Mouse (Mus musculus) frontal cortex, postnatal 10 days (tissue): ENCODE measurements around the gene Dlg2.
A peak's percentile ranks its signal among the peaks of the same experiment; 100 is the strongest.

Experiments
- DNase-seq, 2 experiments: peaks; one replicate each; pipeline ENCODE4 v3.0.0; 2022; ENCODE audit warnings: low spot score in 2 of 2, mixed read lengths in 1 of 2

The Dlg2 gene

DNA sequence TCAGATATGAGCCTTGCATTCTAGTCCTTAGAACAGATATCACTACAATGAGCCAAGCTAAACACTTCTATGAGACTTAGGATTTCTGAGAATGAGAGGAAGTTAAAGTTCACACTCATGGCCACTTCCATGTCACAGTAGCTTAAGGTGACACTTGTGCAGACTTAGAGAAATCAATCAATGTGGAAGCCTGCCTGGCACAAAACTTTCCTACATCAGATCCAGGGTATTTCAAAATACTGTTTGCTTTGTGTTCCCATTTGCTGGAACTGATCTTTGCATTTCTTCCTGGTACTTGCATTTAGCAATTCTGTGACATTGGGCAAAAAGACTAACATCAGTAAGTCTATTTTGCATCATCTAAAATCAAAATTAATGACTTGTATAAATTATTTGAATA is 1091.0 kb downstream of the Dlg2 start:
- no peak for DNase-seq

GRCm38 (mm10) chr7:91570969-91571368 is 1094.5 kb downstream of the Dlg2 start:
- DNase-seq, result no peak

DNA sequence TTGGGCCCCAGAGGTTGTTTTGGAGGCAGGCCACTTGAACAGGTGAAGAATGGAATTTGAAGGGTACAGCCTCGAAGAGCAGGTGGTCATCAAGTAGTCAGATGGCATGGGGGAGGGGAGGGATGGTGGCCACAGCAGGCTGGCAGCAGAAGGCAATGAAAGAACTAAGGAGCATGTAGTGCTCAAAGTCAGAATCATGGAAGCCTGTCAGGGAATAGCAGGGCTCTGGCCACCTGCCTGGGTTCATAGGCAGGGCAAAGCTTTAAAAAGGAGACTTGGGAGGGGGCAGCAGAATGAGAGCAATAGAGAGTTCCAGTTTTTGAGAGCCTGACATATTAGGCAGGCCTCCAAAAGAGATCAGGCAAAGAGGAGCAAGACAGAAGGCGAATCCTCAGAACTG is 1096.2 kb downstream of the Dlg2 start:
- DNase-seq, result no peak

DNA sequence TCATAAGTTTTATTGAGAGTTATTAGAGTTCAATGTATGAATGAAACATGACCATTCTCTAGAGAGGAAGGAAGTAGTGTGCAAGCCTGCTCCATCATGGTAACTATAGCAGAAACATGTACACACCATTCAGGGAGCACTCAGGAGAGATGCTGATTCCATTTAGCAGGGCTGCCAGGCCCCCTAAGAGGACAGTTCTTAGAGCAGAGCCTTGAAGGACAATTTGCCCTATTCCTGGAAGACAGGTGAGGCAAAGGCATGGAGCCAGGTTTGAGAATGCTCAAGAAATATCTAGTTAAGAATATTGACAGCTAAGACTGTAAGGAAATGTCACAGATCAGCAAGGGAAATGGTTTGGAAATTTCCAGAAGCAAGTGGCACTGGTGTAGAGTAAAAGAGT is 1096.8 kb downstream of the Dlg2 start:
- DNase-seq, result no peak

DNA sequence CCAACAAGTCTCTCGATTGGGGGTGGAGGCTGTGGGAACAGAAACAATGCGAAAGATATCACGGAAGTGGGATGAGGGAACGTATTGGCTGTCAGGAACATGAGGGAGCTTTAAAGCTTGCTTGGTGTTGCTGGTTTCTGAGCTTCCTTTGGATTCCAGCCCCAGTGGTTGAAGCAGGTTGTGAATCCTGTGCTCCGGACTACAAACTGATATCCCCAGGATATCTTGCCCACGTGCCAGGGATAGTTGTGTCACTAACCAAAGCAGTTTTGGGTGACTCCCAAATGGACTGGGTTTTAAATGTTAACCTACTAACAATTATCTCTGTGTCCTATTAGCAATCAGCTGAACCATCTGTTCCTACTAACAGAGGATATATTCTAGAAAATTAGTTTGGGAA is 1099.7 kb downstream of the Dlg2 start:
- DNase-seq, result no peak

- no peak for DNase-seq
Measured at GRCm38 (mm10) chr7:91582203-91582602, 1105.7 kb downstream of the Dlg2 start.

- DNase-seq, result no peak
Measured at GRCm38 (mm10) chr7:91583566-91583965, 1107.1 kb downstream of the Dlg2 start.

DNA sequence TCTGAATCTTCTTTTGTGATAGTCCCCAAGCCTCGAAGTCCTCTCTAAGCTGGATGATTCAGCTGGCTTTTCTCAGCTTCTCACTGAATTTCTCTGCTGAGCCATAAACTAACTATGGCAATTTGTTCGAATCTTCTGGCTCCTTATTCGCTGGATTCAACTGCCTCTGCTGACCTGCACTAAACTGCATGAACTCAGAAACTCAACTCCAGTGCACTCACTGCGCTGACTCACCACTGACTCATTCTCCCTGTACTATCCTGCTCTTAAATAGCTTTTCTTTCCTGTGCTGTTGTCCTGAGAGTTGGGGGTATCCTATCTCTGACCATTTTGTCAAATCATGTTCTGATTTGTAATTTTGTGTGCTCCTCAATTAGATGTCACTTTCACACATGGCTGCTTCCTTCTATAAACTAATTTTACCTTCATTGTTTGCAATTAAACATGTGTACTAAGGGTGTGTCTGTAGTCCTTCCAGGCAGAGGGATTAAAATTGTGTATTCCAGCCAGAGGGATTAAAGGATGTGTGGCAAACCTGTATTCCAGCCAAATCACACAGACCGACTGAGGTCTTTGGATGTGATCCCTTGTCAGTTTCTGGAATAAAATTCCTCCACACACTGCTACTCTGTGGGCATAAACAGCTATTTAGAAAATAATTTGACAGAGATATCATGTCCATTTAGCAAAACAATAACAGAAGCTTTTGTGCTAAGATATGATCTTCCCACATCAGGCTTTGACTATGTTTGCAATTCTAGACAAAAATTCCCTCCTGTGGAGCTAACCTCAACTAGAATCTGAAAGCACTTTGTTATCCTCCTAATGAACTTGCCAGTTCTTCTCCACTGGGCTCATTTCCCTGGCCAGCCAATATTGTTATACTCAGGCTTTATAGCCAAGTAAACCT is 1115.0 kb downstream of the Dlg2 start:
- DNase-seq, result no peak

- DNase-seq, result no peak
Measured at GRCm38 (mm10) chr7:91598549-91598948, 1122.1 kb downstream of the Dlg2 start.

DNA sequence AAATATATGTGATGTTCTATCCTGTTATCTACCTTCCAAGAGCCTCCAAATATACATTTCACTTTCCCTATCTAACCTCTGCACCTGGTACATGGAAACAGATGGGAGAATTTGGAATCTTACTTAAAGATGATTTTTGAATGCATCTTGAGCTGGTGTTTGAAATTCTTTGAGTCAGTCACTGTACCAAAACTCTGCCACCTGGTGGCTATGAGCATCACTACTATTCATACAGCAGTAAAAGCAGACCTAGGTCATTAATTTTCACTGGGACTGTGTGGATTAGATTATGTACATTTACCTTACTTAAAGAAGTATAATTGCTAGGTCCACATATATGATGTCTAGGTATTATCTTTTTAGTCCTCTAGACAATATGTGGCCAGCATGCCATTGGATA is 1124.8 kb downstream of the Dlg2 start:
- DNase-seq, result no peak

- DNase-seq, result no peak
Measured at GRCm38 (mm10) chr7:91603561-91603960, 1127.1 kb downstream of the Dlg2 start.

DNA sequence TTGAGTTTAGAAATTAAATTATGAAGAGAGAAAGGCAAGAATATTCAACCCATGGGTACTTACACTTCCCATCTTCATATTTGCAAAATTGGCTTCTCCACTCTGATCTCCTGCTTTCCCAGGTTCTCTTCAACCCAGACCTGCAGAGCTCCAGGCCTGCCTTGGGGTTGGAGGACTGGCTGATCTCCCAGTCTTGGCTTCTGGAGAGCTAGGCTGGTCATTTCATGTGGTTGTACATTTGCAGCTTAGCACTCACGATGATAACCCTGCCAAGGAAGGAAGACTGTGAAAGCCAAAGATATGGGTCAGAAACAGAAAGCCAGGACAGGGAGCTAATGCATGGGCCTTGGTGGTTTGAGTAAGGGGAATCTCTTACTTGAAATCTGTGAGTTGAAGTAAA is 1176.6 kb downstream of the Dlg2 start:
- no peak for DNase-seq

DNA sequence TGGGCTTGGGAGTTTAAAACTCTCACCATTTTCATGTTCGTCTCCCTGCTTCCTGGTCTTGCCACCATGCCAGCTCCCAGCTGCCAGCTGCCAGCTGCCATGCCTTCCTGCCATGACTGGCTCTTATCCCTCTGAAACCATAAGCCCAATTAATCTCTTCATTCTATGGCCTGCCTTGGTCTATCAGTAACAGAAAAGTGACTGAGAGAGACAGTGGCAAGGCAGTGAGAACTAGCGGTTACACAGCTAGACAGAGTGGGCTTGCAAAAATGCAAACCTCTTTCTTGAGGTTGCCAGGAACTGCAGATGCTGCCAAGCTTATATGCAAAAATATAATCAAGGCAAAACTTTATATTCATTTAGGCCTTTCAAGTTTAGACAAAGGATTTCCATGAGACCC is 1183.0 kb downstream of the Dlg2 start:
- DNase-seq, result no peak

DNA sequence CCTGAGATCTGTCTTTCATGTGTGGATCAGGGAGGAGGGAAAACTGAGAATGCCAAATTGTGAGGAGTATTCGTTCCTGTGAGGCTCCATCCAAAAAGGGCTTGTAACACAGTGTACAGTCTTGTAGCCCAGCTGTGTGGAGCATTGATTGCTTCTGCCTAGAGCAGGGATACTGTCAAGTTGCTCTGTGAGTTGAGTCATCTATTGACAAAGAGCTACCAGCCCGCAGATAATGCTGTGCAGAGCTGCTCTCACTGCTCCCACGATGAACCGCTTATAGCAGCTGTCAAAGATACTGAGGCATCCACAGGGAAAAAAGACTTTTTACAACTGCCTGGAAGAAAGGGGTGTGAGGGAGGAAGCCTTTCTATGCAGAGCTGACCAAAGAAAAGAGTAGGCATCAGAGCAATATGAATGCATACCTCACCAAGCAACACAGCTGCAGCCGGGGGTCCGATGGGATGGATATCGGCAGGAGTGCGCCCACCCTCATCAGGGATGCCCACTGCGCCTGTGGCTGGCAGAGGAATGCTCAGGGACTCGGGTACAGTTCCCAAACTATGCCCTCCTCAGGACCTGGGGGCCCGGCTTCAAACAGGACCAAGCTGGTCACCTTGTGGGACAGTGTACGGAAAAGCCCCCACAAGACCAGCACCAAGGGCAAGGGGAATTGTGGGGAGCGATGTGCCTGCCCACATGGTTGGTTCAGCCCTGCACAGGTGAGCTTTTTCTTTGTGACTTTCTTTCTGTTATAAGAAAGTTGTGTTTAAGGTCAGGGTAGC is 1196.0 kb downstream of the Dlg2 start:
- DNase-seq, result peak in 1 of 2 experiments; percentile 19

DNA sequence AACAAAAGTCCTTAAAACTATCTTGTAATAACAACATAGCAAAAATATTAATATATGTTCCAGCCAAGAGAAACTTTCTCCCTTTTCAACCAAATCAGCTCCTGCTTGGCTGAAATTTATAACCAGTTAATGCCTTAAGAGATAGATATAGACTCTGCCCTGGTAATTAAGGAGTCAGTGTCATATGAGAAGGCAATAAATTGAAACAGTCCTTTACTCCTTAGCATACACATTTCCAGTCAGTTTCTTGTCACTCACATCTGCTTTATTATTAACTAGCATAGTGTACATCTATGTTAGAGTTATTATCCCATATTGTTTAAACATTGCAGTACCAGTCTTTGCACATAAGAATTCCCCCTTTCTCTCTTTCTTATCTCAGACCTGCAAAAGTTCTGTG is 1197.9 kb downstream of the Dlg2 start:
- no peak for DNase-seq

GRCm38 (mm10) chr7:91677934-91678333 is 1201.5 kb downstream of the Dlg2 start:
- no peak for DNase-seq

DNA sequence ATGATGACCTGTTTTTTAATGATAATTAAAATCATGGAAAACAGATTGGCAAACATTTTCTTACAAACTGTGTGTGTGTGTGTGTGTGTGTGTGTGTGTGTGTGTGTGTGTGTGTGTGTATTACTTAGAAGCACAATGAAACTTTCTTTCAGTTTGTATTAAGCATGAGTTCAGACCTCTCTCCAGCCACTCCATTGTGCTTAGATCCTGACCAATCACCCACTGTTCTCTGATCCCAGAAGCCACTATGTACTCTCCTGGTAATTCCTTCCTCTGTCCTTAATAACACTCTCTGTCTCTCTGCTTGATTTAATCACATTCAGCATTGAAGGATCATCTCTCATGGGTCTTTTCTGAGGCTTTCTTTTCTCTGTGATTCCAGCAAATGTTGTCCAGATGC is 1211.5 kb downstream of the Dlg2 start:
- DNase-seq, result no peak

GRCm38 (mm10) chr7:91689829-91690228 is 1213.4 kb downstream of the Dlg2 start:
- DNase-seq, result no peak

- DNase-seq, result no peak
Measured at GRCm38 (mm10) chr7:91709853-91710252, 1233.4 kb downstream of the Dlg2 start.

DNA sequence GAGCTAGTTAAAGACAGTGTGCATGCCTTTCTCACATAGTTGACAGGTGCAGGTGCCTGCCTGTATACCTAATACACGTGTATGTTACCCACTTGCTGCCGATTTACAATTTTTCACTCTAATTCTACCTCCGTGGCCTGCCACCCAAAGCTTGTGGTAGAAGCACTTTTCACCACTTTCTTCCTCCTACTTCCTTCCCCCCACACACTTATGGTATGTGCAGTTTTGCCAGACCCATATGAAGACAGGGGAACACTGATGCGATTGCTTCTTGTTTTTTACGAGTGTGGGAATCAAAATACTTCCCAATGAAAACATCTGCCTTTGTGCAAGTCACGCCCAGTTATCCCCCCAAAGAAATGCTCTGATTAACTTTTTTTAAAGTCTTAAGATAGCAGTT is 1234.7 kb downstream of the Dlg2 start:
- DNase-seq, result no peak

GRCm38 (mm10) chr7:91715776-91716175 is 1239.3 kb downstream of the Dlg2 start:
- DNase-seq, result no peak

DNA sequence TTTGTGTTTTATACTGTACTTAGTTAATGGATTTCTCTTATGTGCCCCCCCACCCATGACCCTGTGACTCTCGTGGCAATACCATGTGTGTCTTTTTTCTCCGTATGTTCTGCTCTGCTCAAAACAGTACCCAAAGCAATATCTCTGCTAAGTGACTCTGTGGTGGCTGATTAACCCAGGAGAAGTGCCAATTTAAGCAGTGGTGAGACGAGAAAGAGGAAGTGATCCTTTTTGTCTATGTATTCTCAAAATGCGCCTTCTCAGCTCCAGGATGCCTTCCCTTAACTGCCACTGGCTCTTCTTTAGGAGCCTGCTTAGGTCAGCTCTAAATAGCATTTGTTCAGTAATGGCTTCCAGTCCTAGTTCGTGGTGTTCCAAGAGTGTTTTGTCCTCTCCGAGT is 1240.2 kb downstream of the Dlg2 start:
- no peak for DNase-seq

GRCm38 (mm10) chr7:91720318-91720717 is 1243.8 kb downstream of the Dlg2 start:
- no peak for DNase-seq
